Mouse (Mus musculus) kidney, adult 18-20 months (tissue): ENCODE measurements at regions not wholly inside any gene's neighbourhood (a gene's known extent, or its start where the extent isn't known, plus 50 kb on each side); places are given as distances from the start of the nearest gene placed in this dataset.

Experiments used
- DNase-seq: peaks from one replicate; pipeline ENCODE4 v3.0.0; 2021

GRCm38 (mm10) chr12:48705963-48706362 lies 676.5 kb upstream of the Foxg1 start:
- DNase-seq, result no peak

DNA sequence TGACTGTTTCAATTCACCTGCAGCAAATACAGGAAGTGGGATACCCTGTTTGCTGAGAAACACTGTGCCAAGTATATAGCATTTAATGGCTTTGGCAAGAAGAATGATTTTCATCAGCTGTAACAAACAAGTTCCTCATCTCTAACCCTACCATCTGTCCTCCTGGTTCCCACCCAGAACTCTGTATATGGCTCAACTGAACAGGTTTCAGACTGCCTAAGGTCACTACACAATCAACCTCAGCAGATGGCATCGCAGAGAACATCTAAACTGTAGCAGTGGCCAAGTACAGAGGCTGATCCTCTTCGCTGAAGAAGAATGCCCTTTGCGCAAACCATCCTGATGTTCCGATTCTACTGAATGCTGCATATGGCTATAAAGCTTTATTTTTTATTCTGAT lies 668.8 kb upstream of the Foxg1 start:
- DNase-seq, result no peak

- no peak for DNase-seq
Observed at GRCm38 (mm10) chr12:48729851-48730250, 652.6 kb upstream of the Foxg1 start.

GRCm38 (mm10) chr12:48758805-48759396 lies 623.6 kb upstream of the Foxg1 start:
- DNase-seq, result no peak
